Mouse (Mus musculus) mature B cell (primary cell): Measurements from ENCODE around the gene Il2.

Source experiments
- in situ Hi-C: fragments of 300-500 bp; cut with MboI; formaldehyde crosslinking; loops from 2 replicates; pipeline ENCODE4 v1.14.3; 2019

Gene Il2

GRCm38 (mm10) chr3:37125655-37126054 is at the start of gene Il2:
TSS of gene Il2 (minus strand) at chr3:37125959.
- in situ Hi-C loops, result no loop called here

DNA sequence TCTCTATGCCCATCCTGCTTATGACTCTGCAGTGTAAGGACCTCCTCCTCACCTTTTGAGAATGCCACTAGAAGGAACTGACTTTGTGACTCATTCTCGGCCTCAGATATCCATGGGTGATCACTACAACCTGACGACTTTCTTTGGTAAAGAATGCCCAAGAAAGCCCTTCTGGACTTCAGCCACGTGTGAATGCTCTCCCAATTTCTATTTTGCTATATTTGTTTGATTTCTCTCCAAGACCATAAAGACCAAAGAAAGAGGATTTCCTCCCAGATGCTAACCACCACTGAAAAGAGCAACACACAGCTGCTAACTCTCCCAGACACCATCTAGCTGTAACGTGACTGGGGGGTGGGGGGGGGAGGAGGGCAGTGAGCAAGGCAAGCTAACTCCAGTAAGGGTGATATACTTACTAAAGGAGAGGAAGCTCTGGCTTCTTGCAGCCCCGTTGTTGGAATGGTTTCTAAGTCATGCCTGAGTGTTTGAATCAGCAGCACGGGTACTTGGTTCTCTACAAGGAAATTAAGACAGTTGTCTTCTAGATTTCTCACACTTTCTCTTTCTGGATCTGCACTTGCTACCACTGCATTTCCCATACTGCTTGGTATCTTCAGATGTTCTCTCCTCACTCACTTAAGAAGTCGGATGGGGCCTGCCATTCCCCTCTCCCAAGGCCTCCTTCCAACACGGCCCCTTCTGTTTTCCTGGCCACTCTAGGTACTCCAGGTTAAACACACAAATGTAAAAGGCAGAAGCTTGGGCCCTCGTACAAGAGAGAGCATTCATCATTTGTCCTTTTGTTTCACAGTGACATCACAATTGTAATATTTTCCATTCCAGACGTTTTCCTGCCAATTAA is 49.2 kb upstream of the Il2 start:
- in situ Hi-C loops, result no loop called here

GRCm38 (mm10) chr3:37173285-37173684 is 47.5 kb upstream of the Il2 start:
- in situ Hi-C loops, result no loop called here

DNA sequence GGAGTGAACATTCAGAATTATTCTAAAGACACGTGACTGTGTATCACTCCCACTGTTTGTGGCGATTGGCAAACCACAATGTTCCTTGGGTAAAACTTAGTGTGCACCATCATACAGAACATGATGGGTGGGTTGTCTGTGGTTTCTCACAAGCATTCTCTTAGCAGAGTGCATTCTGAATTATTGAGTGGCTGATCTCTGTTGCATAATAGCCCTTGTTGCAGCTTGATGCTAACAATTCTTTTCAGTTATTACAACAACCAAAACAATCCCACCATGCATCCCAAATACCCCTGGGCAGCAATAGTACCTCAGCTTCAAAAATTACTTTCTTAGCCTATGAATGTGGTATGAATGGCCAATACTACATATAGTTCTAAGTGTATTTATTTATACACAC is 43.5 kb upstream of the Il2 start:
- in situ Hi-C loops, result no loop called here

DNA sequence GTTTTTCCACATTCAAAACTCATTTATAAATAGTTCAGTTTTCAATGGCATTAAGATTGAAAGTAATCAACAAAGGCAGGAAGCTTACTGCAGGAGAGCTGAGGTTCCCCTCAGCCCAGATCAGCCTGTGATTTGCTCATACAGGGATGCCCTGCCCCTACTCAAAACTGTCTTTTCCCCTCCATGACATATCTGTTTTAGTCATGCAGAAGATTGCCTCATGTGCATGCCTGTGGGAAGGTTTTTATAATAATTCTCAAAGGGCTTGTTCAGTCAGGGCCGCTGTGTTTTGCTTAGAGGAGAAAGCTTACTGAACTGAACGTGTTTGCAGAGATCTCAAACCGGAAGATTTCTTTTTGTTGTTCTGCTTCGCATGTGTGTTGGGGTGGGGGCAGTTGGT is 35.3 kb upstream of the Il2 start:
- in situ Hi-C loops, result no loop called here

GRCm38 (mm10) chr3:37158246-37158645 is 32.5 kb upstream of the Il2 start:
- in situ Hi-C loops, result no loop called here

GRCm38 (mm10) chr3:37157082-37157481 is 31.3 kb upstream of the Il2 start:
- in situ Hi-C loops, result no loop called here

DNA sequence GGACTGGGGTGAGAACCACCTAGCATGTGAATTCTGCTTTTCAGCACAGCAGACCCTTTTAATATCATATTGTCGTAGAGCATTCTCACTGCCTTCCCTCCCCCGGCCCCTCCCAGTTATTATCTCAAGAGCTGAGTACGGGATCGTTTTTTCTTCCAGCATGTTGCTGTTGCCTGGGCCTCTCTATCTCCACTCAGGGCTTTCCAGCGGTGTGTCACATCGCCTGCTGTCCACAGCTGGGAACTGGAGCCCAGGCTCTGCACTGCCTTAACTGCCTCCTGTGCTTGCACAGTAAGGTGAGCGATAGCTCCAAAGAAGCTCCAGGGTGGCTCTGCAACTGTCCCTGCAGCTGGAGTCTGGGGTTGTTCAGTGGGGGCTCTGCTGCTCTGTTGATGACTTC is 28.6 kb upstream of the Il2 start:
- in situ Hi-C loops, result no loop called here

- in situ Hi-C loops, result no loop called here
These were observed 27.2 kb upstream of the Il2 start for GRCm38 (mm10) chr3:37153004-37153403.

DNA sequence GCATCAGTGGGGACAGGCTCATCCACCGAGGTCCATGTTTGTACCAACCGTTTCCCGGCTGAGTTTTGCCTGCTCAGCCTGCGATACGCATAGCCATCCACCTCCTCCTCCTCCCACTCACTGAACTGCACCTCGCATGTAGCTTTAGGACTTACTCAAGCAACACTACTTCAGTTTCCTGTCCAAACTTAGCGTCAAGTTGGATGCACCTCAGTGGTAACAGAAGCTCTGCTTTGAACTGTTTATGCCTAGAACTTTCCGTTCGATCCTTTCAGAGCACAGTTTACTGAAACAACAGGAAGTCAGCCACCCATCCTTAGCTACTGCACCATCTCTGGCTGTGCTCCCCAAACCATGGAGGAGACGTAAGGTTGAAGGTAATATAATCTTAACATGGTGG is 26.5 kb upstream of the Il2 start:
- in situ Hi-C loops, result no loop called here

- in situ Hi-C loops, result no loop called here
These were observed 21.1 kb upstream of the Il2 start for GRCm38 (mm10) chr3:37146810-37147209.

DNA sequence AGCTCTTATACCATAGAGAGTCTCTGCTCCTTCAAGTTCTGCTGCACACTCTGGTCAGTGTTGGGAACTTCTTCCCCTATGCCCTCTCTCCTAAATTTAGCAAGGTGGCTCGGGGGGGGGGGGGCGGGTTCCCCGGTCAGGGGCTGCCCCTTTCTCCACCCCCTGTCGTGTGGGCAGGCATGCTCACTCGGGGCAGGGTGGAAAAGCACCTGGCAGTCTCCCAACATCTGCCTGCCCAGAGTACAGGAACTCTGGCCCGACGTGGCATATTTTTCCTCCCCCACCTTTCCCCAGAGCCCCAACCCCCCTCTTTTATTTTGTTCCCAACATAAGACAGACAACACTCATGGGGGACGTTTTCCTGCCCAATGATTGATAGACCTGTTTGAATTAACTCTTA is 20.6 kb upstream of the Il2 start:
- in situ Hi-C loops, result no loop called here

GRCm38 (mm10) chr3:37144979-37145378 is 19.2 kb upstream of the Il2 start:
- in situ Hi-C loops, result no loop called here

GRCm38 (mm10) chr3:37141827-37142226 is 16.1 kb upstream of the Il2 start:
- in situ Hi-C loops, result no loop called here

- in situ Hi-C loops, result no loop called here
These were observed 14.6 kb upstream of the Il2 start for GRCm38 (mm10) chr3:37140168-37140906.

DNA sequence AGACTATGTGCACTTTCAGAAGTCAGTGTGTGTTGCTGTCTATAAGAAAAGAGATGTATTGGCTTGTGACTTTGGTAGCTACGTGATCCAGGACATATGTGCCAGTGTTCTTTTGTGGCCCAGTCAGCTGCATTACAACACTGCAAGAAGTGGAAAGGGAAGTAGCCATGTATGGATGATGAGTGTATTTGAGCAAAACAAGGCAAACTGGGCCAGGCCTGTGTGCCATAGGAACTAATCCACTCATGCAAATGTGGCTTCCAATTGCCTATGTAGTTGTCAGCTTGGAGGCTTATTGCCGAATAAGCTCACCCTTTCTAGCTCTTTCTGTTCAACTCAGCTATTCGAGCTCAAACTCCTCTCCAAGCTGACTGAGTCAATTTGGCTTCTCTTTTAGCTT is 13.4 kb upstream of the Il2 start:
- in situ Hi-C loops, result no loop called here

DNA sequence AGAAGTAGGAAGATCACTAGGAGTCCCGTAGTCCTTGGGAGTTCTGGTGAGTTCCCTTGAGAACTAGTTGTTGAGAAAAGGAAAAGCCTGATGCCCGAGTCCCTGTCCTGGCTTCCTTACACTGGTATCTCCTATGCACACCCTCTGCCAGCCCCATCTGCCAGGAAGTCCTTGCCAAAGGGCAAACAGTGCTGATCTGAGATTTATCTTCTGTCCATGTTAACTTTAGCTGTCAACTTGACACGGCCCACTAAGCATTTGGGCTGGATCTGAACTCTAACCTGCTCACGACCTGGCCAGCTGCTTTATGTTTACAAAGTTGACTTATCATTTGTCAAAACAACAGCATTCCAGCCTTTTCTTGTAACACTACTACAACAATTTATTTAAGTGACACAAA is 11.5 kb upstream of the Il2 start:
- in situ Hi-C loops, result no loop called here

DNA sequence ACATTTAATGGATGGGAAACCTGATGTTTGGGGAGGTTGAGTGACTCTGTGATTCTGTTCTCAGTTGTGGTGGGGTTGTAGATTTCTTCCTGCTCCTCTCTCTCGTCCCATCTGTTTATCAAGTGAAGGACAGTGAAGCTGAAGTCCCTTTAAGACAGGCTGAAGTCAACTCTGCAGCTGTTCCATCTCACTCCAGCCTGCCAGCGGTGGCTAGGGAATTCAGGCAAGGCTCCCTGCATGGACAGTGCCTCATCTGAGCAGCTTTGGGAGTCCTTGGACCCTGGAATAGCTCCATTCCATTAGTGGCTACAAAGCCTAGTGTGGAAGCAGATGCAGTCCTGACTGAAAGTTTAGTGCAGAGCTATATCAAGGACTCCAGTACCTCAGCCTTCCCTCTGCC is 3.3 kb upstream of the Il2 start:
- in situ Hi-C loops, result no loop called here

DNA sequence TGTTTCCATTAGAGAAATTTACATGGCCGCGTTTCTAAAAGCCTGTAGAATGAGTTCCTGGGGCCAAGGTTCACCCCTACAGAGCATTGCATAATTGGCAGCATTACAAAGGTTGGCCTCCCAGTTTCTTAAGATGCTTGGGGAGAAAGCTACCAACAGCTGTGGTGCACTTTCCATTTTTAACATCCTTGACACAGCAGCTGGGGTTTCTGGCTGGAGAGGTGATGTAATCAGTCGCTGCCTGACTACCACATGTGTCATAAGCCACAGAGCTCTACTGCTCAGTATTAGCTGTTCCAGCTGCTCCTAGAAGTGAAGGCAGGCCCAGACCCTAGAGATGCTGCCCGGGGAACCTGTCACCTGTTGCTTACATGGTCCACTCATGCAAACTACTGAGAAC is 2.5 kb upstream of the Il2 start:
- in situ Hi-C loops, result no loop called here

DNA sequence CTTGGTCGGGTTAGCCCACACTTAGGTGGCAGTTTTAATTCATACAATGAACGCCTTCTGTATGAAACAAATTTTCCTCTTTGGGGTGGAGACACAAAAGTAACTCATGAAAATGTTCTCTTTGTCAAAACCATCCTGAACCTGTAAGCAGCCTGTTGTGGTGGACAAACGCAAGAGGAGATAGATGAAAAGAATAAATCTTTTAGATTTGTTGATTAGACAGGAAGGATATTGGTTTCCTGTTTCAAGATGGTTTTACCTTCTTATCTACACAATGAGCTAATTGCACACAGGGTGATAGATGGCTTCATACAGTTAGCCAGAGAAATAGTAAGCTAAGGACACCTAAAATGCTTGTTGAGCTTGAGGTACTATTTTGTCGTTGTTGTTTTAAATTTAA is 403 bp upstream of the Il2 start:
- in situ Hi-C loops, result no loop called here

GRCm38 (mm10) chr3:37090721-37091120 is 35.0 kb downstream of the Il2 start:
- in situ Hi-C loops, result no loop called here

DNA sequence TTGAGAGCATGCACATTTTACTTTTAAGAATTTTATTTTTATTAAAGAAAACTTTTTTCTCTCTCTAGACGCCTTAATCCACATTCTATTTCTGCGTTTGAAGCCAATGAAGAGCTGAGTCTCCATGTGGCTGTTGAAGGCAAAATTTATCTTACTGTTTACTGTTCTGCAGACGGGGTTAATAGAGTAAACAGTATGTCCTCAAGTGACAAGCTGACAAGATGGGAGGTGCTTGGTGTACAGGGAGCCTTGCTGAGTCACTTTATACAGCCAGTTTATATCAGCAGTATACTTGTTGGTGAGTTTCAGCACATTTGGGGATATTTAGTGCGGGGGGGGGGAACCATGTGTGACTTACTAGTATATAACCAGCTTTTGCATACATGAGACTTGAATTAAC is 40.9 kb downstream of the Il2 start:
- in situ Hi-C loops, result no loop called here

- in situ Hi-C loops, result no loop called here
These were observed 52.5 kb downstream of the Il2 start for GRCm38 (mm10) chr3:37073211-37073610.
